In genomic region chr13:46438960-46439359, GRCm38 (mm10) we compare ENCODE assay signal across 24 mouse cellular contexts. TPM values are rescaled to one million over a fixed set of nuclear protein-coding genes. Genes with fewer than 3 reads are reported as not detected.
DNase-seq lines count a peak whose midpoint lies in the region; TF ChIP-seq lines count a peak whose summit lies in the region.
"Had no signal": no experiment of that assay in that cellular context is flagged by ENCODE, and none has a peak within 500 bp of the region (broad histone marks: within the 10 kb centered on the region; RNA-seq: fewer than 3 reads in every experiment).

No protein-coding gene starts in this region.

- DNase-seq in layer of hippocampus, adult 2 months (ENCODE audit: low spot score in 2 of 2) = no peak
- no peak for DNase-seq in layer of hippocampus, adult 18-20 months (ENCODE audit: low spot score in 2 of 2)
- DNase-seq in ZHBTc4 (ENCODE audit: low read depth, low spot score) = peak; percentile 36
- no peak for DNase-seq in ovary, postnatal 14 days (ENCODE audit: low spot score)
- DNase-seq in thymus, adult 18-20 months = no peak
- DNase-seq in gastrocnemius, postnatal 25 days = no peak
- DNase-seq: adrenal gland, adult 8-10 months; adrenal gland, postnatal 25 days; cerebellum, adult 18-20 months; cerebellum, adult 9-10 months; cerebellum, postnatal 14 days; embryo, embryonic 11 days; gastrocnemius, adult 2 months; gastrocnemius, postnatal 14 days; kidney, adult 11 months had no signal

- H3K4me3 ChIP-seq in layer of hippocampus, adult 2 months = no peak overlapping the region
- no peak overlapping the region for H3K4me3 ChIP-seq in cortical plate, adult 2 months (ENCODE audit: insufficient read depth, low read length)
- H3K4me3 ChIP-seq: embryonic facial prominence, embryonic 10.5 days; embryonic facial prominence, embryonic 13.5 days; erythroblast, embryonic 14.5 days; forebrain, embryonic 12.5 days; gastrocnemius, adult 2 months; hindbrain, embryonic 10.5 days; hindbrain, embryonic 13.5 days; intestine, embryonic 15.5 days had no signal

- peak overlapping the region; percentile 61; the same call in 1 of the 2 replicates for H3K27ac ChIP-seq in layer of hippocampus, adult 2 months
- peak overlapping the region; percentile 29 for H3K27ac ChIP-seq in cortical plate, adult 2 months (ENCODE audit: insufficient read depth, low read length)
- H3K27ac ChIP-seq: embryonic facial prominence, embryonic 10.5 days; embryonic facial prominence, embryonic 13.5 days; forebrain, embryonic 12.5 days; gastrocnemius, adult 2 months; hindbrain, embryonic 10.5 days; hindbrain, embryonic 13.5 days; intestine, embryonic 15.5 days had no signal

- TF ChIP-seq CTCF in layer of hippocampus, adult 2 months (conservative IDR thresholded peaks at IDR 0.05) = no peak
- no peak for TF ChIP-seq CTCF in cortical plate, adult 2 months (IDR thresholded peaks at IDR 0.05; ENCODE audit: extremely low read depth, insufficient read depth, low read length)

- H3K4me1 ChIP-seq in cortical plate, adult 2 months (ENCODE audit: control insufficient read depth, insufficient read depth, low read length) = peaks cover 5% of the 10 kb centered on the region; the same call in 1 of the 2 replicates
- H3K4me1 ChIP-seq: embryonic facial prominence, embryonic 13.5 days; intestine, embryonic 15.5 days had no signal

- no peak for TF ChIP-seq POLR2A in cortical plate, adult 2 months (IDR thresholded peaks at IDR 0.05; ENCODE audit: extremely low read depth, insufficient read depth, low read length)

RNA-seq across cellular contexts. Expression of gene Rbm24, which starts 20.7 kb away (rescaled TPM):
- 10 to 100 TPM; 20.2 to 24.7 TPM for total RNA-seq in layer of hippocampus, adult 2 months (2021)
- total RNA-seq in layer of hippocampus, adult 18-20 months (2021) = 10 to 100 TPM; 21.8 to 22.1 TPM
- 15.4 and 16.5 TPM in 2 replicates for polyA plus RNA-seq in cortical plate, adult 2 months (2012; rRNA removed)
- 100 to 1,000 TPM; 129 to 151 TPM for total RNA-seq in gastrocnemius, postnatal 25 days (2021)
- polyA plus RNA-seq: activated CD4-positive, CD25-positive, alpha-beta regulatory T cell, adult 4 months; erythroblast, embryonic 14.5 days had no signal

Comparison
In these comparisons a context has a peak if more than half of its experiments do, and no peak if none do; other contexts are left out.
1. RNA of gene Rbm24, which starts 20.7 kb away (total RNA-seq): 129 to 151 TPM in gastrocnemius, postnatal 25 days; 20.2 to 24.7 TPM in layer of hippocampus, adult 2 months and 21.8 to 22.1 TPM in layer of hippocampus, adult 18-20 months; every median in the first group is over 4 times any median in the second.